Mouse (Mus musculus) heart, postnatal 0 days (tissue): ENCODE measurements at regions not wholly inside any gene's neighbourhood (a gene's known extent, or its start where the extent isn't known, plus 50 kb on each side); places are given as distances from the start of the nearest gene placed in this dataset.
A peak's percentile ranks its signal among the peaks of the same experiment; 100 is the strongest.

Experiments used
- ATAC-seq: fragments of 200-750 bp; cut with Nextera tagmentation; 2 replicates; pipeline ENCODE4 v1.8.0; 2017; ENCODE audit warnings: low read depth, moderate number of reproducible peaks, moderate library complexity; ENCODE audit not compliant: insufficient read depth
- DNase-seq: peaks from one replicate; pipeline ENCODE4 v3.0.0-alpha.2; 2016; ENCODE audit warnings: low spot score
- H3K27ac ChIP-seq: fragments of 300-500 bp; sonication (generic); 2 replicates; pipeline ENCODE4 v1.5.1; 2014; ENCODE audit warnings: low read depth, mild to moderate bottlenecking
- H3K27me3 ChIP-seq: fragments of 300-500 bp; sonication (generic); 2 replicates; pipeline ENCODE4 v1.6.1; 2014; ENCODE audit warnings: low read length, mixed read lengths; ENCODE audit not compliant: control insufficient read depth, insufficient read depth
- H3K36me3 ChIP-seq: fragments of 300-500 bp; sonication (generic); replicated peaks from 2 replicates; pipeline ENCODE4 v1.6.1; 2014; ENCODE audit warnings: low read length, mixed read lengths; ENCODE audit not compliant: control insufficient read depth, insufficient read depth
- H3K4me1 ChIP-seq: fragments of 300-500 bp; sonication (generic); 2 replicates; pipeline ENCODE4 v1.6.1; 2014; ENCODE audit warnings: antibody characterized with exemption; ENCODE audit not compliant: control insufficient read depth, insufficient read depth
- H3K4me2 ChIP-seq: fragments of 300-500 bp; sonication (generic); 2 replicates; pipeline ENCODE4 v1.6.1; 2014; ENCODE audit warnings: low read depth, mild to moderate bottlenecking, low read length, moderate library complexity
- H3K4me3 ChIP-seq: fragments of 300-500 bp; sonication (generic); 2 replicates; pipeline ENCODE4 v1.5.1; 2014; ENCODE audit warnings: low read depth, low read length
- H3K9ac ChIP-seq: fragments of 300-500 bp; sonication (generic); replicated peaks from 2 replicates; pipeline ENCODE4 v1.6.1; 2014; ENCODE audit warnings: low read depth, low read length, mixed read lengths
- H3K9me3 ChIP-seq: fragments of 300-500 bp; sonication (generic); replicated peaks from 2 replicates; pipeline ENCODE4 v1.6.1; 2016; ENCODE audit warnings: low read length; ENCODE audit not compliant: control insufficient read depth
- CTCF ChIP-seq: IDR thresholded peaks from 2 replicates; pipeline ENCODE4 v1.5.1; 2016; ENCODE audit warnings: antibody characterized with exemption, control low read depth, low read depth
- EP300 ChIP-seq: IDR thresholded peaks from 2 replicates; pipeline ENCODE4 v1.6.1; 2016; ENCODE audit warnings: antibody characterized with exemption, low read depth
- WGBS: fragments of 180-500 bp; shearing (Covaris S2); extraction: QIAGEN DNeasy Blood & Tissue Kit; methylation state at CpG from one replicate; pipeline ENCODE4 v1.1.7; 2014; 5-methylcytosine and 5-hydroxymethylcytosine counted together

DNA sequence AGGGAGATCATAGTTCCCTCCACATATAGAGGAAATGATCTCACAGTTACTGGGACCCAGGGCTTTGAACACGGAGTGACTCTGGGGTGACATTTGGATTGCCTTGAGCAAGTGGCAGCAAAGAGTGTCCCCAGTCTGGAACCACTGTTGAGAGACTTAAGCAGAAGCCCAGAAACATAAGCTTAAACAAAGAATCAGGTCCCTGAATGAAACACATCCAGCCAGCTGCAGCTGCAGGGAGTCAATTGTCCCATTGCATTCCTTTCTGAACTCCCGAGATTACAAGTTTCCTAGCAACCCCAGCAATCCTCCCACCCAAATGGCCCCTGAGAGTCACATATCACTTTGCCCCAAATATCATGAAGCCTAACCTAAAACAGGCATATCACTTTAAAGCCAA is 128.7 kb upstream of the Krtap11-1 start:
- no peak overlapping the region for H3K27ac ChIP-seq

DNA sequence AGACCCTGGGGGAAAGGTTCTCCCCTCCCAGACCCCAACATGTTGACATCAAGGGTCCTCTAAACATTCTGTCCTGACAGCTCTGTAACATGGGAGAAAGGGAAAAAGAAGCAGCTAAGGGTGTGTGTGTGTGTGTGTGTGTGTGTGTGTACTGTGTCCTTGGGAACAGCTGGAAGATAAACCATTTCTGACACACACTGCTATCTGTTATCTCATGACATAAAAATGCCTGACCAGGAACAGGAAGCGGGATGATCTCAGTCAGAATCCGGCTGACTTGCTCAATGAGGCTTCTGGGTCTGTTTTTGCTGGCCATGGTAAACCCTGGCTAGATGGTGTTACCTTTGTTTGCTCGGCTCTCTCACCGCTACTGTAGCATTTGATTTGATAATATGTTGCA is 124.8 kb upstream of the Krtap11-1 start:
- DNase-seq (peak; percentile 14), ATAC-seq (peak; percentile 51)
- 27% methylated on average over 4 of the region's 4 CpGs for WGBS
- no peak overlapping the region for H3K4me3 ChIP-seq
- H3K9ac ChIP-seq = no peak overlapping the region
- TF ChIP-seq EP300 (0 out of 2 replicates have a peak, but pooled peaks have one; percentile 47), CTCF (no peak)
- H3K27me3 ChIP-seq = no peaks in the 10 kb centered on the region
- H3K27ac ChIP-seq = no peak overlapping the region; the same call in 1 of the 2 replicates
- no peaks in the 10 kb centered on the region for H3K36me3 ChIP-seq
- H3K4me2 ChIP-seq = no peak overlapping the region
- no peaks in the 10 kb centered on the region for H3K9me3 ChIP-seq
- H3K4me1 ChIP-seq = peaks cover 6% of the 10 kb centered on the region; the same call in 1 of the 2 replicates

More for the DNA sequence above, 128.7 kb upstream of the Krtap11-1 start:
- no peaks in the 10 kb centered on the region for H3K36me3 ChIP-seq
- no peak overlapping the region for H3K4me3 ChIP-seq
- H3K27me3 ChIP-seq = no peaks in the 10 kb centered on the region
- ATAC-seq (no peak; the same call in 1 of the 2 replicates), DNase-seq (peak; percentile 14)
- 12% methylated on average over 2 of the region's 2 CpGs for WGBS
- peaks cover 5% of the 10 kb centered on the region; the same call in 1 of the 2 replicates for H3K4me1 ChIP-seq
- H3K9me3 ChIP-seq = no peaks in the 10 kb centered on the region
- H3K4me2 ChIP-seq = no peak overlapping the region
- H3K9ac ChIP-seq = no peak overlapping the region
- no peak for TF ChIP-seq CTCF
- no peak for TF ChIP-seq EP300

DNA sequence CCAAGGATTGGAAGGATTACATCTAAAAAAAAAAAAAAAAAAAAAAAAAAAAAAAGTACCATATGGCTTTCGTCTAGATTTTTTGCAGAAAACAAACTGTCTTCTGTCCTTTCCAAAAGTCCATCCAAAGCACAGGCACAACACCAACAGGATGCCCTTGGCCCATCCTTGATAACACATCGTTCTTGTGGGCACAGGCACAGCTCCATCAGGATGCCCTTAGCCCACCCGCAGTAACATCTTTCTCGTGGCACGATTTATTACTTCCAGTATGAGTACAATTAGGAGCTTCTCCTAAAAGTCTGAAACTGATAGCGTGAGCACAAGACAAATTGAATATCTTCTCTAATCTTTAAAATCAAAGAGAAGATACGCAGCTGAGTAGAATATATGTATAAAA is 124.4 kb upstream of the Krtap11-1 start:
- H3K4me1 ChIP-seq = peaks cover 6% of the 10 kb centered on the region; the same call in 1 of the 2 replicates
- H3K4me3 ChIP-seq = no peak overlapping the region
- WGBS = 66% methylated on average over 7 of the region's 7 CpGs
- ATAC-seq = no peak
- DNase-seq = no peak
- H3K4me2 ChIP-seq = no peak overlapping the region
- H3K27me3 ChIP-seq = no peaks in the 10 kb centered on the region
- no peaks in the 10 kb centered on the region for H3K9me3 ChIP-seq
- no peak overlapping the region for H3K9ac ChIP-seq
- no peak overlapping the region; the same call in 1 of the 2 replicates for H3K27ac ChIP-seq
- no peak for TF ChIP-seq CTCF
- no peak for TF ChIP-seq EP300
- H3K36me3 ChIP-seq = no peaks in the 10 kb centered on the region

DNA sequence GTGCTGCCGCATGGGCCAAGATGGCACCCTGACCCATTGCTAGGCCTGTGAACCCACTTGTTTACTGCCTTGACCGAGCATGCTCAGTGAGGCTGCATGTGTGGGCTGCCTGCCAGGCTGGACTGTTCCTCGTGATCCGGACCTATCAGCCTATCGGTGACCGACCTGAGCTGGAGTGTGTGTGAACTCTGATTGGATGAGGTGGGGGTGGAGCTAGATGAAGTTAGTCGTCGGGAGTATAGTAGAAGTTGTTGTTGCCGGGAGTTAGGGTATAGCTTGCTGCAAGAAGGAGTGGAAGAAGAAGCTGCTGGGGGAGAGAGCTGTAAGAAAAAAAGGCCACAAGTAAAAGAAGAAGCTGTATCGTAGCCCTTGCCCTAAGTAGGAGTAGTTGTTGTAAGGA is 122.3 kb upstream of the Krtap11-1 start:
- no peaks in the 10 kb centered on the region for H3K27me3 ChIP-seq
- TF ChIP-seq CTCF (no peak), EP300 (no peak)
- no peak overlapping the region for H3K9ac ChIP-seq
- ATAC-seq (no peak), DNase-seq (no peak)
- H3K9me3 ChIP-seq = no peaks in the 10 kb centered on the region
- H3K27ac ChIP-seq = no peak overlapping the region
- no peak overlapping the region for H3K4me3 ChIP-seq
- peaks cover 4% of the 10 kb centered on the region; the same call in 1 of the 2 replicates for H3K4me1 ChIP-seq
- H3K4me2 ChIP-seq = no peak overlapping the region
- 78% methylated on average over 10 of the region's 10 CpGs for WGBS
- H3K36me3 ChIP-seq = no peaks in the 10 kb centered on the region

DNA sequence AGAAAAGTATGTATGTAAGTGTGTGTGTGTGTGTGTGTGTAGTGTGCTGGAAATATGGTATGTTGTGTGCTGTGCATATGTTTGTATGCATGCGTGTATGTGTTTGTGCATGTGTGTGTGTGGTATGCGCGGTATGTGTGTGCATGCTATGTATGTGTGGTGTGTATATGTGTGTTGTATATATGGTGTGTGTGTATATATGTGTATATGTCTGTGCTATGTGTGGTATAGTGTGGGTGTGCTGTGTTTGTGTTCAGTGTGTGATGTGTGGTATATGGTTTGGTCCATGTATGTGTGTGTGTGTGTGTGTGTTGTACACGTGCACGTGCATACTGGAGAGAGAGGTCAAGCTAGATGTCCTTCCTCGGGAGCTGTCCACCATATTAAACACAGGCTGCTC is 108.5 kb upstream of the Krtap11-1 start:
- Histone ChIP-seq H3K9me3 (no peaks in the 10 kb centered on the region), H3K4me1 (no peaks in the 10 kb centered on the region), H3K27me3 (no peaks in the 10 kb centered on the region), H3K4me3 (no peak overlapping the region), H3K27ac (no peak overlapping the region), H3K9ac (no peak overlapping the region), H3K36me3 (no peaks in the 10 kb centered on the region), H3K4me2 (no peak overlapping the region)
- no peak for ATAC-seq
- TF ChIP-seq EP300 (no peak), CTCF (no peak)
- WGBS = 83% methylated on average over 6 of the region's 6 CpGs
- DNase-seq = no peak

DNA sequence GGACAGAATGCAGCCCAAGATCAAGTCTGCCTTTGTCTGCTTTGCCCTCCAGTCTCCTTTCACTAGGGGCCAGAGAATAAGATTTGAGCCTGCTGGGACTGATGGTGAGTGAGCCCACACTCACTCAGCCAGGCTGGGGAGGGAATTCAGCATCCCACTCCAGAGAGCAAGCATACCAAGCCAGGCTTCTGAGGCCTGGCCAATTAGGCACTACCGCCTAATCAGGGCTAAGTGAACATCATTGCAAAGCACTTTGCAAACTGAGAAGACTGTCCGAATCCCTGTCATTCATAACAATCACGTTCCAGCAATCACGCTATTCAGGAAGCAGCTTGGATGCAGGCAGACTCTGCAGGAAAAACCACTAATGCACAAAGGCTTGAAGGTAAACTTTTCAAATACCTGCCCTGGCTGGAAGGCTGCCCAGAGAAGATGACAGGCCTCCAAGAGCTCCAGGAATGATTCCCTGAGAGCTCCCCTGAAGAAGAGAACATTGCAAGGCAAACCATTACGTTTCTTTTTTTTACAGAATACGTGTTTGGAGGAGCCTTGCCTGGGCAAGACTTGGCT is 107.5 kb upstream of the Krtap11-1 start:
- TF ChIP-seq CTCF (no peak), EP300 (no peak)
- Histone ChIP-seq H3K9me3 (no peaks in the 10 kb centered on the region), H3K4me3 (no peak overlapping the region), H3K36me3 (no peaks in the 10 kb centered on the region), H3K4me2 (no peak overlapping the region), H3K27ac (no peak overlapping the region), H3K27me3 (no peaks in the 10 kb centered on the region), H3K9ac (no peak overlapping the region), H3K4me1 (no peaks in the 10 kb centered on the region)
- ATAC-seq (no peak), DNase-seq (no peak)
- WGBS = 57% methylated on average over 6 of the region's 6 CpGs
